Mouse (Mus musculus): ENCODE data around the gene Mfsd12. TPM values are rescaled to one million over a fixed set of nuclear protein-coding genes. Genes with fewer than 3 reads are reported as not detected.

The Mfsd12 gene
- polyA plus RNA-seq, 1 experiment, result 21.7 TPM

GRCm38 (mm10) chr10:81354738-81355477, 2.4 kb upstream of the Mfsd12 start:
- Histone ChIP-seq H3K4me2 (ENCODE audit: low read depth) (no peak overlapping the region), H3ac (ENCODE audit: control insufficient read depth, insufficient read length) (no peak overlapping the region), H3K36me3 (ENCODE audit: control insufficient read depth, insufficient read depth) (no peaks in the 10 kb centered on the region), H3K79me2 (ENCODE audit: control insufficient read depth, insufficient read depth) (peaks cover 5% of the 10 kb centered on the region), H3K4me3 (no peak overlapping the region), H3K27me3 (ENCODE audit: control insufficient read depth, insufficient read depth, insufficient read length) (no peaks in the 10 kb centered on the region)
- TF ChIP-seq SRF (IDR thresholded peaks at IDR 0.05; ENCODE audit: control insufficient read depth, insufficient read length, low read depth) (no peak), MYOD1 (IDR thresholded peaks at IDR 0.05; ENCODE audit: control insufficient read depth in 1 of 3, insufficient read length in 2 of 3, low read depth in 2 of 3) (no peak), USF1 (IDR thresholded peaks at IDR 0.05; ENCODE audit: low read depth) (no peak), POLR2A (IDR thresholded peaks at IDR 0.05; ENCODE audit: insufficient read length, low read depth) (no peak)

DNA sequence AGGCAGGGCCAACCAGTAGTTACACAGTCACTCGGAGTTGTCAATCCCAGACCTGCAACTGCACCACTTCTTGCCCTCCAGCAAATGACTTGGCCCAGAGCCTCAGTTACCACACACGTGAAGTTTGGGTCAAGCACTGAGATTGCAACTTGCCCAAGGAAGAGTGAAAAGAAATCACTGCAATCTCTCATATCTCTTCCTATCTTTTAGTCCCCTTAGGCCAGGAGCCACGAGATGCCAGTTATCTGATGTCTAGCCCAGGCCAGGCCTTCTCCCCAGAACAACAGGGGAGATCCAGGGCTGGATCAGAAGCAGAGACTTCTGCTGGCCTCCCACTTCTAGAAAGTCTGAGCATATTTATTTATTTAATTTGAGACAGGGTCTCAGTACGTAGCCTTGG, 1.8 kb upstream of the Mfsd12 start:
- TF ChIP-seq MYOG (IDR thresholded peaks at IDR 0.05; ENCODE audit: control insufficient read depth in 1 of 3, insufficient read depth in 1 of 3, insufficient read length in 2 of 3, low read depth in 2 of 3) (no peak), E2F4 (IDR thresholded peaks at IDR 0.05; ENCODE audit: insufficient read depth) (no peak), USF1 (IDR thresholded peaks at IDR 0.05; ENCODE audit: low read depth) (no peak)
- Histone ChIP-seq H3ac (ENCODE audit: control insufficient read depth, insufficient read length) (no peak overlapping the region), H3K27me3 (ENCODE audit: control insufficient read depth, insufficient read depth, insufficient read length) (no peaks in the 10 kb centered on the region), H3K79me2 (ENCODE audit: control insufficient read depth, insufficient read depth) (peaks cover 5% of the 10 kb centered on the region), H3K36me3 (ENCODE audit: control insufficient read depth, insufficient read depth) (no peaks in the 10 kb centered on the region), H3K4me2 (ENCODE audit: low read depth) (no peak overlapping the region), H3K4me3 (no peak overlapping the region)

DNA sequence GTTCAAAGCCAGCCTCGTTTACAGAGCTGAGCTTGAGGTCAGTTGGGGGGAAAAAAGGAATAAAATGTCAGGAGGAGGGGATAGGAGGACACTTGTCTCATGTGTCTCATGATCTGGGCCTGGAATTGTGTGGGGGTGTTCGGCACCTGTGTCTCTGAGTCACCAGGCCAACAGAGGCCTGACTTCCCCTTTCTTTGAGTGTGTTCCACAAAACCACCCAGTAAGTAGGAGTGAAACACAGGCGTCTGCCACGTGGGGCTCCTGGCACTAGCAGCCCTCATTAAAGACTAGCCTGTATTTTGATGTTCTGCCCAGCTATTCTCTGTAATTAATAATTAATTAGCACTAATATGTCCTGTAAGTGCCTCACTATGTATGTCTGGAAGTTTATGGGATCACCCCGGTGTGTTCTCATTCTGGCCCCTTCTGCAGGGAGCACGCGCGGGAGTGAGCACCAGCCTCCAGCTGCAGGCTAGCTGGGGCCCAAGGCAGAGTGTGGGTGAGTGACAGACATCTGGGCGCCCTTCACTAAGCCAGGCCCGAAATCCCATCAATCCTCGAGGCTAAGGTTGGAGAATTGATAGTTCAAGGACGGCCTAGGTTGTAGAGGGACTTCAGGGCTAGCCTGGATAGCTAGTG, 820 bp upstream of the Mfsd12 start:
- Histone ChIP-seq H3K27me3 (ENCODE audit: control insufficient read depth, insufficient read depth, insufficient read length) (no peaks in the 10 kb centered on the region), H3K36me3 (ENCODE audit: control insufficient read depth, insufficient read depth) (no peaks in the 10 kb centered on the region), H3K4me2 (ENCODE audit: low read depth) (peak overlapping the region; percentile 80), H3ac (ENCODE audit: control insufficient read depth, insufficient read length) (no peak overlapping the region), H3K4me3 (peak overlapping the region; percentile 55), H3K79me2 (ENCODE audit: control insufficient read depth, insufficient read depth) (peaks cover 5% of the 10 kb centered on the region)
- TF ChIP-seq TCF3 (IDR thresholded peaks at IDR 0.05; ENCODE audit: insufficient read length, low read depth) (no peak), MYOD1 (IDR thresholded peaks at IDR 0.05; ENCODE audit: control insufficient read depth in 1 of 3, insufficient read length in 2 of 3, low read depth in 2 of 3) (peak in 2 of 3 experiments; percentile 44 to 88), MYOG (IDR thresholded peaks at IDR 0.05; ENCODE audit: control insufficient read depth in 1 of 3, insufficient read depth in 1 of 3, insufficient read length in 2 of 3, low read depth in 2 of 3) (peak in 1 of 3 experiments; percentile 75)

DNA sequence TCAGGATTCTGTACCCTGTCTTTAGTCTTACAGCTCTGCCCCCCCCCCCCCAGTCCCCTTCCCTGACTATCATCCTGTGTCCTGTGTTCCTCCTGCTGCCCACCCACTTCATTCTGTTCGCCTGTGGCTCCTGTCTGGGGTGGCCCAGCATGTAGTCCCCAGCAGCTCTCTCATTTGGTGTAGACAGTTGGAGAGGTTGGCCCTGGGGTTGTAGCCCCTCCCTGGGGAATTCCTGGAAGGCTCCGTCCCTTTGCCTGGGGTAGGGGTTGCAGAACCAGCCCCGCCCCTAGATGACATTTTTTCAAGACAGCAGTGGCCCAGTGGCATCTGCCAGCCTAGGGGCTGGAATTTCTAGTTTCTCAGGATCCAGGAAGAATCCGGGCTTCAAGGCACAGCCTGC, 918 bp downstream of the Mfsd12 start:
- no peaks in the 10 kb centered on the region for H3K27me3 ChIP-seq (ENCODE audit: control insufficient read depth, insufficient read depth, insufficient read length)
- no peak for TF ChIP-seq E2F4 (IDR thresholded peaks at IDR 0.05; ENCODE audit: insufficient read depth)
- TF ChIP-seq MYOG (IDR thresholded peaks at IDR 0.05; ENCODE audit: control insufficient read depth in 1 of 3, insufficient read depth in 1 of 3, insufficient read length in 2 of 3, low read depth in 2 of 3), result peak in 1 of 3 experiments; percentile 40
- peaks cover 5% of the 10 kb centered on the region for H3K79me2 ChIP-seq (ENCODE audit: control insufficient read depth, insufficient read depth)
- no peaks in the 10 kb centered on the region for H3K36me3 ChIP-seq (ENCODE audit: control insufficient read depth, insufficient read depth)
- peak overlapping the region; percentile 92 for H3K4me2 ChIP-seq (ENCODE audit: low read depth)
- peak overlapping the region; percentile 55 for H3K4me3 ChIP-seq
- H3ac ChIP-seq (ENCODE audit: control insufficient read depth, insufficient read length), result peak overlapping the region; percentile 25

DNA sequence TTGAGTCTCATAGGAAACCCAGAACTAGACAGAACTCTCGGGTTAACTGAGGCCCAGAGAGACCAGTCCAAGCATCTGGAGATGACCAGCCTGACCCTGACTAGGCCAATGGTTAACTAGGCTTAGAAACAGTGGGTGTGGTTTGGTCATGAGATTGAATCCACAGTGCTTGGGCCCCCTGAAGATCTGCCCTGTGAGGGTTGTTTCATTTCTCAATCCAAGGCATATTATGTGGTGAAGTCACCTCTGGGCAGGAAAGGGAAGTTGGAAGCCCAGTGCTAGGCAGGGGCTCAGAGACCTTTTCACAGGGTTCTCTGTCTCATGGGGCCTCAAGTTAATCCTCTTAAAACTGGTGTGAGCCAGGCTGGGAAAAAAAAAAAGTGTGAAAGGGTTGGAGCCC, 1.6 kb downstream of the Mfsd12 start:
- Histone ChIP-seq H3K4me2 (ENCODE audit: low read depth) (peak overlapping the region; percentile 92), H3K27me3 (ENCODE audit: control insufficient read depth, insufficient read depth, insufficient read length) (no peaks in the 10 kb centered on the region), H3K4me3 (peak overlapping the region; percentile 55), H3K79me2 (ENCODE audit: control insufficient read depth, insufficient read depth) (peaks cover 5% of the 10 kb centered on the region), H3K36me3 (ENCODE audit: control insufficient read depth, insufficient read depth) (no peaks in the 10 kb centered on the region), H3ac (ENCODE audit: control insufficient read depth, insufficient read length) (no peak overlapping the region)
- TF ChIP-seq POLR2A (IDR thresholded peaks at IDR 0.05; ENCODE audit: insufficient read length, low read depth) (no peak), TCF12 (IDR thresholded peaks at IDR 0.05; ENCODE audit: insufficient read depth, poor library complexity, severe bottlenecking) (no peak), MAX (IDR thresholded peaks at IDR 0.05; ENCODE audit: low read depth) (no peak), SRF (IDR thresholded peaks at IDR 0.05; ENCODE audit: control insufficient read depth, insufficient read length, low read depth) (no peak), TCF3 (IDR thresholded peaks at IDR 0.05; ENCODE audit: insufficient read length, low read depth) (no peak), E2F4 (IDR thresholded peaks at IDR 0.05; ENCODE audit: insufficient read depth) (no peak), MYOG (IDR thresholded peaks at IDR 0.05; ENCODE audit: control insufficient read depth in 1 of 3, insufficient read depth in 1 of 3, insufficient read length in 2 of 3, low read depth in 2 of 3) (no peak)

DNA sequence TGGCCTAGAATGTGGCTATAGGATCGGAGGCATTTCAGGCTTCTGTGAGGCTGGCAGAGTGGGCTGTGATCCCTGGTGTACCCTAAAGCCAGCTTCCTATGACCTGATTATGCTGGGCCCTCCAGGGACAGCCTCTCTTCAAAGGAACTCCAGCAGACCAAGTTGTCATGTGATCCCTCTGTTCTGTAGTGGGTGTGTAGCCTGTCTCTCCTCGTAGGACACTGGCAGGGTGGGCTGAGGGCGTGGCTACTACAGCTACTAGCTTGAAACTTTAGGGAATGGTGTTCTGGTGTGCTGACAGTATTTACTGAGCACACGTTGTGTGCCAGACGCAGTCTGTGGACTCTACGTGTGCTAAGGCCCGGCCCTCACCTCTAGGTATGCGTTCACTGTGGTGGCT, 3.4 kb downstream of the Mfsd12 start:
- Histone ChIP-seq H3K4me2 (ENCODE audit: low read depth) (peak overlapping the region; percentile 44), H3K79me2 (ENCODE audit: control insufficient read depth, insufficient read depth) (peaks cover 5% of the 10 kb centered on the region), H3K4me3 (no peak overlapping the region), H3K36me3 (ENCODE audit: control insufficient read depth, insufficient read depth) (no peaks in the 10 kb centered on the region), H3ac (ENCODE audit: control insufficient read depth, insufficient read length) (no peak overlapping the region), H3K27me3 (ENCODE audit: control insufficient read depth, insufficient read depth, insufficient read length) (no peaks in the 10 kb centered on the region)
- TF ChIP-seq MYOG (IDR thresholded peaks at IDR 0.05; ENCODE audit: control insufficient read depth in 1 of 3, insufficient read depth in 1 of 3, insufficient read length in 2 of 3, low read depth in 2 of 3) (no peak), USF1 (IDR thresholded peaks at IDR 0.05; ENCODE audit: low read depth) (peak; percentile 39), SRF (IDR thresholded peaks at IDR 0.05; ENCODE audit: control insufficient read depth, insufficient read length, low read depth) (no peak)
